Comparison of ENCODE assay signal across 8 mouse cellular contexts in genomic region chr11:95144946-95145483, GRCm38 (mm10). TPM values are rescaled to one million over a fixed set of nuclear protein-coding genes. Genes with fewer than 3 reads are reported as not detected.
A peak's percentile ranks its signal among the peaks of the same experiment; 100 is the strongest.
DNase-seq lines count a peak whose midpoint lies in the region; ATAC-seq and TF ChIP-seq lines count a peak whose summit lies in the region.

No protein-coding gene starts in this region.

- no peaks in the 10 kb centered on the region for H3K9me3 ChIP-seq in limb, embryonic 15.5 days
- H3K9me3 ChIP-seq in stomach, embryonic 16.5 days (replicated peaks; ENCODE audit: control insufficient read depth, low read length), result no peaks in the 10 kb centered on the region

- no peak overlapping the region for H3K9ac ChIP-seq in limb, embryonic 15.5 days
- H3K9ac ChIP-seq in stomach, embryonic 16.5 days (ENCODE audit: low read length), result peak overlapping the region; percentile 48

- H3K27ac ChIP-seq in testis, adult 2 months (ENCODE audit: control insufficient read depth, insufficient read depth, low read depth, low read length), result no peak overlapping the region
- H3K27ac ChIP-seq in limb, embryonic 15.5 days, result 0 out of 2 replicates have a peak overlapping the region, but pooled peaks have one; percentile 7
- H3K27ac ChIP-seq in stomach, embryonic 16.5 days (ENCODE audit: low read length), result no peak overlapping the region

- under 1% methylated on average over 34 of the region's 34 CpGs for WGBS in limb, embryonic 15.5 days
- WGBS in stomach, embryonic 16.5 days, result under 1% methylated on average over 34 of the region's 34 CpGs

- no peak for TF ChIP-seq CTCF in testis, adult 2 months (IDR thresholded peaks at IDR 0.05; ENCODE audit: control insufficient read depth, insufficient read depth, insufficient replicate concordance, low read depth, low read length)

- ATAC-seq in CD4-positive, CD25-positive, alpha-beta regulatory T cell, adult 4 months, result no peak
- no peak for ATAC-seq in limb, embryonic 15.5 days (ENCODE audit: insufficient number of reproducible peaks, low FRiP score, low TSS enrichment, low read depth)
- no peak; the same call in 1 of the 2 replicates for ATAC-seq in stomach, embryonic 16.5 days (ENCODE audit: insufficient read depth, low FRiP score)

- H3K4me1 ChIP-seq in testis, adult 2 months (ENCODE audit: control insufficient read depth, insufficient read depth, low read length), result peaks cover 10% of the 10 kb centered on the region
- H3K4me1 ChIP-seq in limb, embryonic 15.5 days, result peaks cover 45% of the 10 kb centered on the region
- peaks cover 23% of the 10 kb centered on the region for H3K4me1 ChIP-seq in stomach, embryonic 16.5 days (ENCODE audit: control insufficient read depth, insufficient read depth, low read length)

- H3K4me3 ChIP-seq in testis, adult 2 months (ENCODE audit: control insufficient read depth, low read depth, low read length), result peak overlapping the region; percentile 15; the same call in 1 of the 2 replicates
- H3K4me3 ChIP-seq in limb, embryonic 15.5 days, result peak overlapping the region; percentile 48
- H3K4me3 ChIP-seq in stomach, embryonic 16.5 days (replicated peaks; ENCODE audit: low read length), result peak overlapping the region; percentile 49

- H3K27me3 ChIP-seq in testis, adult 2 months (ENCODE audit: control insufficient read depth, insufficient read depth, low read length), result peaks cover 8% of the 10 kb centered on the region
- peaks cover 99% of the 10 kb centered on the region for H3K27me3 ChIP-seq in limb, embryonic 15.5 days
- peaks cover 95% of the 10 kb centered on the region for H3K27me3 ChIP-seq in stomach, embryonic 16.5 days (ENCODE audit: control insufficient read depth, insufficient read depth, low read length)

- H3K4me2 ChIP-seq in limb, embryonic 15.5 days, result peak overlapping the region; percentile 83
- H3K4me2 ChIP-seq in stomach, embryonic 16.5 days (ENCODE audit: low read depth, low read length), result peak overlapping the region; percentile 87

- DNase-seq in CD4-positive, CD25-positive, alpha-beta regulatory T cell, adult 2 months (ENCODE audit: low read depth, low spot score), result peak; percentile 20
- no peak for DNase-seq in testis, postnatal 10 days (ENCODE audit: low spot score)
- DNase-seq in spleen, postnatal 10 days (ENCODE audit: low spot score in 2 of 2), result no peak
- no peak for DNase-seq in urinary bladder, postnatal 10 days (ENCODE audit: low spot score)

- no peaks in the 10 kb centered on the region for H3K36me3 ChIP-seq in testis, adult 2 months (ENCODE audit: control insufficient read depth, insufficient read depth, low read length)
- H3K36me3 ChIP-seq in limb, embryonic 15.5 days, result no peaks in the 10 kb centered on the region
- H3K36me3 ChIP-seq in stomach, embryonic 16.5 days (ENCODE audit: control insufficient read depth, insufficient read depth, low read length), result no peaks in the 10 kb centered on the region

- no peak for TF ChIP-seq POLR2A in testis, adult 2 months (IDR thresholded peaks at IDR 0.05; ENCODE audit: control insufficient read depth, low read depth, low read length)

RNA-seq across cellular contexts. Expression of gene Dlx4, which starts 1.0 kb away (rescaled TPM):
- not detected for polyA plus RNA-seq in CD4-positive, CD25-positive, alpha-beta regulatory T cell, adult 4 months (2017; shearing (Covaris generic))
- polyA plus RNA-seq in testis, adult 2 months (2012; rRNA removed), result 1.4 and 2.1 TPM in 2 replicates
- polyA plus RNA-seq in limb, embryonic 15.5 days (2015; fragmentation: Nextera tagmentation; extraction: Ambion mirVana), result 3.3 and 4.4 TPM in 2 replicates
- polyA plus RNA-seq in stomach, embryonic 16.5 days (2015; fragmentation: Nextera tagmentation; extraction: Ambion mirVana), result 0.99 and 1.7 TPM in 2 replicates

RNA-seq across cellular contexts. Expression of gene Dlx3, which starts 25.1 kb away (rescaled TPM):
- polyA plus RNA-seq in CD4-positive, CD25-positive, alpha-beta regulatory T cell, adult 4 months (2017; shearing (Covaris generic)), result under 1 TPM in 1 of 2 experiments, not detected in 1; 0.20 TPM
- 0.04 TPM in 2 replicates for polyA plus RNA-seq in testis, adult 2 months (2012; rRNA removed)
- 17.7 and 20.9 TPM in 2 replicates for polyA plus RNA-seq in limb, embryonic 15.5 days (2015; fragmentation: Nextera tagmentation; extraction: Ambion mirVana)
- polyA plus RNA-seq in stomach, embryonic 16.5 days (2015; fragmentation: Nextera tagmentation; extraction: Ambion mirVana), result 3.0 and 3.9 TPM in 2 replicates
